Mouse (Mus musculus) intestine, embryonic 16.5 days (tissue): ENCODE measurements around the gene Rab3il1. TPM values are rescaled to one million over a fixed set of nuclear protein-coding genes. Genes with fewer than 3 reads are reported as not detected.

Source experiments
- ATAC-seq: fragments of 200-750 bp; cut with Nextera tagmentation; 2 replicates; pipeline ENCODE4 v1.8.0; 2017; ENCODE audit warnings: moderate TSS enrichment, moderate library complexity
- H3K27ac ChIP-seq: fragments of 300-500 bp; sonication (generic); 2 replicates; pipeline ENCODE4 v1.5.1; 2014; ENCODE audit warnings: mild to moderate bottlenecking, low read length
- H3K27me3 ChIP-seq: fragments of 300-500 bp; sonication (generic); replicated peaks from 2 replicates; pipeline ENCODE4 v1.6.1; 2014; ENCODE audit warnings: low read length, control low read depth, mixed read lengths; ENCODE audit not compliant: control insufficient read depth, insufficient read depth
- H3K36me3 ChIP-seq: fragments of 300-500 bp; sonication (generic); 2 replicates; pipeline ENCODE4 v1.6.1; 2014; ENCODE audit warnings: low read length, control low read depth; ENCODE audit not compliant: control insufficient read depth, insufficient read depth
- H3K4me1 ChIP-seq: fragments of 300-500 bp; sonication (generic); 2 replicates; pipeline ENCODE4 v1.6.1; 2014; ENCODE audit warnings: low read length, control low read depth, mixed read lengths; ENCODE audit not compliant: control insufficient read depth, insufficient read depth
- H3K4me2 ChIP-seq: fragments of 300-500 bp; sonication (generic); 2 replicates; pipeline ENCODE4 v1.6.1; 2014; ENCODE audit warnings: low read depth, low read length, control low read depth
- H3K4me3 ChIP-seq: fragments of 300-500 bp; sonication (generic); 2 replicates; pipeline ENCODE4 v1.5.1; 2014; ENCODE audit warnings: mild to moderate bottlenecking, low read length
- H3K9ac ChIP-seq: fragments of 300-500 bp; sonication (generic); 2 replicates; pipeline ENCODE4 v1.6.1; 2014; ENCODE audit warnings: low read depth, low read length
- H3K9me3 ChIP-seq: fragments of 300-500 bp; sonication (generic); 2 replicates; pipeline ENCODE4 v1.6.1; 2016; ENCODE audit warnings: low read length, control low read depth; ENCODE audit not compliant: control insufficient read depth
- WGBS: fragments of 180-500 bp; shearing (Covaris S2); extraction: QIAGEN DNeasy Blood & Tissue Kit; methylation state at CpG from one replicate; pipeline ENCODE4 v1.1.7; 2014; 5-methylcytosine and 5-hydroxymethylcytosine counted together
- polyA plus RNA-seq: library from polyadenylated mRNA; unstranded; fragments of >200 nt; fragmentation: Nextera tagmentation; extraction: Ambion mirVana; gene quantifications from 2 replicates; pipeline ENCODE4 v1.2.1, GENCODE M21; 2015

Gene Rab3il1
- polyA plus RNA-seq, 1 experiment from 2014 or later, result 45.7 TPM

GRCm38 (mm10) chr19:10043643-10044042, 42.2 kb downstream of the Rab3il1 start:
- H3K4me2 ChIP-seq, result 0 out of 2 replicates have a peak overlapping the region, but pooled peaks have one; percentile 16
- no peaks in the 10 kb centered on the region for H3K9me3 ChIP-seq
- H3K4me1 ChIP-seq, result peaks cover 30% of the 10 kb centered on the region
- no peaks in the 10 kb centered on the region for H3K27me3 ChIP-seq
- no peaks in the 10 kb centered on the region for H3K36me3 ChIP-seq
- no peak for ATAC-seq
- H3K9ac ChIP-seq, result no peak overlapping the region
- H3K4me3 ChIP-seq, result no peak overlapping the region
- no peak overlapping the region for H3K27ac ChIP-seq

GRCm38 (mm10) chr19:10045707-10046106, 44.2 kb downstream of the Rab3il1 start:
- Histone ChIP-seq H3K4me2 (no peak overlapping the region), H3K36me3 (no peaks in the 10 kb centered on the region), H3K4me1 (peaks cover 30% of the 10 kb centered on the region), H3K27me3 (no peaks in the 10 kb centered on the region), H3K9ac (no peak overlapping the region), H3K4me3 (no peak overlapping the region), H3K9me3 (no peaks in the 10 kb centered on the region), H3K27ac (no peak overlapping the region; the same call in 1 of the 2 replicates)
- 86% methylated on average over 2 of the region's 2 CpGs for WGBS
- no peak for ATAC-seq

- Histone ChIP-seq H3K4me1 (peaks cover 30% of the 10 kb centered on the region), H3K9ac (no peak overlapping the region), H3K9me3 (no peaks in the 10 kb centered on the region), H3K27ac (peak overlapping the region; percentile 38; the same call in 1 of the 2 replicates), H3K4me3 (no peak overlapping the region), H3K27me3 (no peaks in the 10 kb centered on the region), H3K4me2 (no peak overlapping the region), H3K36me3 (no peaks in the 10 kb centered on the region)
- ATAC-seq, result no peak
- WGBS, result 66% methylated on average over 4 of the region's 4 CpGs
Measured at GRCm38 (mm10) chr19:10046346-10046745, 44.9 kb downstream of the Rab3il1 start.

- no peaks in the 10 kb centered on the region for H3K36me3 ChIP-seq
- H3K4me3 ChIP-seq, result no peak overlapping the region
- H3K4me1 ChIP-seq, result peaks cover 26% of the 10 kb centered on the region
- H3K27ac ChIP-seq, result no peak overlapping the region
- ATAC-seq, result no peak
- no peaks in the 10 kb centered on the region for H3K9me3 ChIP-seq
- no peaks in the 10 kb centered on the region for H3K27me3 ChIP-seq
- WGBS, result 44% methylated on average over 3 of the region's 3 CpGs
- no peak overlapping the region for H3K9ac ChIP-seq
- H3K4me2 ChIP-seq, result no peak overlapping the region
Measured at GRCm38 (mm10) chr19:10046983-10047382, 45.5 kb downstream of the Rab3il1 start.

GRCm38 (mm10) chr19:10049533-10049932, 48.1 kb downstream of the Rab3il1 start:
- 0 out of 2 replicates have a peak, but pooled peaks cover 3% of the 10 kb centered on the region for H3K36me3 ChIP-seq
- no peak overlapping the region for H3K9ac ChIP-seq
- no peaks in the 10 kb centered on the region for H3K9me3 ChIP-seq
- no peak overlapping the region for H3K4me3 ChIP-seq
- no peak overlapping the region for H3K27ac ChIP-seq
- H3K27me3 ChIP-seq, result no peaks in the 10 kb centered on the region
- peak; percentile 17; the same call in 1 of the 2 replicates for ATAC-seq
- H3K4me2 ChIP-seq, result no peak overlapping the region
- H3K4me1 ChIP-seq, result peaks cover 11% of the 10 kb centered on the region

GRCm38 (mm10) chr19:10050438-10050837, 49.0 kb downstream of the Rab3il1 start:
- Histone ChIP-seq H3K9ac (no peak overlapping the region), H3K36me3 (0 out of 2 replicates have a peak, but pooled peaks cover 3% of the 10 kb centered on the region), H3K4me3 (no peak overlapping the region), H3K4me2 (no peak overlapping the region), H3K27me3 (no peaks in the 10 kb centered on the region), H3K9me3 (no peaks in the 10 kb centered on the region), H3K4me1 (peaks cover 11% of the 10 kb centered on the region), H3K27ac (peak overlapping the region; percentile 23)
- WGBS, result 51% methylated on average over 2 of the region's 2 CpGs
- ATAC-seq, result peak; percentile 84

- H3K9ac ChIP-seq, result no peak overlapping the region
- H3K9me3 ChIP-seq, result no peaks in the 10 kb centered on the region
- H3K36me3 ChIP-seq, result peaks cover 3% of the 10 kb centered on the region; the same call in 1 of the 2 replicates
- H3K27me3 ChIP-seq, result no peaks in the 10 kb centered on the region
- H3K4me1 ChIP-seq, result peaks cover 22% of the 10 kb centered on the region
- WGBS, result 94% methylated on average over 4 of the region's 4 CpGs
- H3K4me3 ChIP-seq, result no peak overlapping the region
- H3K4me2 ChIP-seq, result no peak overlapping the region
- no peak overlapping the region for H3K27ac ChIP-seq
- no peak for ATAC-seq
Measured at GRCm38 (mm10) chr19:10052698-10053097, 51.2 kb downstream of the Rab3il1 start.

GRCm38 (mm10) chr19:10053692-10054260, 52.3 kb downstream of the Rab3il1 start:
- peaks cover 3% of the 10 kb centered on the region; the same call in 1 of the 2 replicates for H3K36me3 ChIP-seq
- no peak overlapping the region for H3K27ac ChIP-seq
- H3K9ac ChIP-seq, result no peak overlapping the region
- H3K4me3 ChIP-seq, result no peak overlapping the region
- H3K4me2 ChIP-seq, result no peak overlapping the region
- ATAC-seq, result no peak
- H3K27me3 ChIP-seq, result no peaks in the 10 kb centered on the region
- H3K4me1 ChIP-seq, result peaks cover 33% of the 10 kb centered on the region
- 90% methylated on average over 10 of the region's 10 CpGs for WGBS
- no peaks in the 10 kb centered on the region for H3K9me3 ChIP-seq

- WGBS, result 83% methylated on average over 6 of the region's 6 CpGs
- no peak overlapping the region for H3K4me2 ChIP-seq
- no peak overlapping the region for H3K4me3 ChIP-seq
- no peak overlapping the region for H3K27ac ChIP-seq
- H3K4me1 ChIP-seq, result peaks cover 40% of the 10 kb centered on the region
- H3K9ac ChIP-seq, result no peak overlapping the region
- no peaks in the 10 kb centered on the region for H3K27me3 ChIP-seq
- no peak for ATAC-seq
- no peaks in the 10 kb centered on the region for H3K9me3 ChIP-seq
- H3K36me3 ChIP-seq, result peaks cover 3% of the 10 kb centered on the region; the same call in 1 of the 2 replicates
Measured at GRCm38 (mm10) chr19:10054361-10055075, 53.0 kb downstream of the Rab3il1 start.
